Mouse (Mus musculus): ENCODE measurements at regions not wholly inside any gene's neighbourhood (a gene's known extent, or its start where the extent isn't known, plus 50 kb on each side); places are given as distances from the start of the nearest gene placed in this dataset.

DNA sequence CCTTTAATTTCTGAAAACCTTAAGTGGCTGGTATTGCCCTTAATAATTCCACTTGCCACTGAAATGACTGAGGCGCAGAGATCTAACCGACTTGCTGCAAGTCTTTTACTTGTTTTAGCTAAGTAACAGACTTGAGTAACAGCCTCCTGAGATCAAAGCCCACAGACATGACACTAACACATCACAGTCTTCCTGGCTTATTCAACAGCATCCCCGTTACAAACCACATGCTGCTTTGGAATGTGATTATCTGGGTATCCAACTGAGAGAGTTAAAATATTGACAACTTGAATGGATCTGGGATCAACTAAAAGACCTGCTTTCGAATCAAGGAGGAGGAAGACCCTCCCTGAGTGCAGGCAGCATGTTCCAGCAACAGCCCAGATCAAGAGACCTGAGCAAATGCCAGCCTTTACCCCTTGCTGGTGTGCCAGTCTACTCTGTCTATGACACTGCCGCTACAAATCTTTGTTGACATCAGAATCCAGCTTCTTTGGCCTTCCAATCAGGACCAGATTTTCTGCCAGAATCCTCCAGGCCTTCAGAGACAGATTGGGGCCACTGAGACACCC is 258.7 kb upstream of the Fermt1 start:
- Histone ChIP-seq H3K4me3 (replicated peaks; ENCODE audit: extremely low read depth, low read depth, low read length) (no peak overlapping the region), H3K4me1 (ENCODE audit: control insufficient read depth, insufficient read depth, low read length) (no peaks in the 10 kb centered on the region)
- no peak for DNase-seq
- 41% methylated on average over 5 of the region's 5 CpGs for WGBS
- no peak for TF ChIP-seq CTCF (IDR thresholded peaks at IDR 0.05; ENCODE audit: insufficient read depth, low read length)

DNA sequence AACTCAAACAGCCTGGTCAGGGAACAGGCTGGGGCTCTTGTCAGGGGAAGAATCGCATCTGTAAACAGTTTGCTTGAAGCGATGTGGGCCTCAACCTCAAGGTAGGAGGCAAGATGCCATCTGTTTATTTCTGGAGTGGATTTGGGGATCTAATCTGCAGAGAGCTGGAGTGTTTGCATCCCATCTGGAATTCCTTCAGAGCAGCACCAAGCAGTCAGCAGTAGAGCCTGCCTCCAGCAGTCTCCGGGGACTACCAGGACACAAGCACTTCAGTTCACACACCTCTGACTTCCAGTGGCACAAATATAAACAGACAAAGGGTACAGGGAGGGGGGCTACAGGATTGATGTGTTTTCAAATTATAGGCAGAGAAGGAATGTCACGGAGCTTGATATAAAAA is 262.8 kb upstream of the Fermt1 start:
- DNase-seq: no peak
- Histone ChIP-seq H3K4me1 (ENCODE audit: control insufficient read depth, insufficient read depth, low read length) (no peaks in the 10 kb centered on the region), H3K4me3 (replicated peaks; ENCODE audit: extremely low read depth, low read depth, low read length) (no peak overlapping the region)
- 30% methylated on average over 4 of the region's 4 CpGs for WGBS
- TF ChIP-seq CTCF (IDR thresholded peaks at IDR 0.05; ENCODE audit: insufficient read depth, low read length) (no peak), POLR2A (IDR thresholded peaks at IDR 0.05; ENCODE audit: borderline replicate concordance, extremely low read depth, low read depth, low read length) (no peak)

DNA sequence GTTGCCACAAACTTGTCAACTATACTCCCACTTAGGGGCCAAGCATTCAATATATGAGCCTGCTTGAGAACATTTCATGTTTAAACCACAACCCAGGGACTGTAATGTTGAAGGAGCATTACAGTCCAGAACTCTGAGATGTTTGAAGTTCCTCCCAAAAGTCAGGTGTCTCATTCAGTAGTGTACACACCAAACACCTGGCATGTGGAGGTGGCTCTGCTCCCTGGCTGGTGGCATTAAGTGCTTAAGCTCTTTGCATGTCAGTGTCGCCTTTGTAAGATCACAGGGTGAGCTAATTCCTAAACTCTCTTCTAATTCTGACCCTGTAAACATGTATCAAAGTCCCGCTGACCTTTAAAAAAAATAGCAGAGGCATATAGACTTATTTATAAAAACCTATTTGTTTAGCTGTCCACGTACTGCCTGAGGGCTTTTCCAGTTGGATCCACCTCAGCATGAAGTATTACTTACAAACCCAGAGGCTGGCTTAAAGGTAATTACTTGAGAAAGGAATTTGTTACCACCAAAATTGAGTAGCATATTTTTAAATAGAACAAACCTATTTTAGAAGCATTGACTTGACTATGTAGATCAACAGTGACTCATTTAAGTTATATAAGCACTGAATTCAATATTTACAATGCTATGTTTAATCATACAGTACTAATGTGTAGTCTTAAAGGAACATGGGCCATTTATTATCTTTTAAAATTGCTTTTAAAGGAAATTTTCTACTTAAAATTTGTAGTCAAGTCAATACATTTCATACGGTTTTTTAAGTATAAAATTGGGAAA is 276.3 kb upstream of the Fermt1 start:
- H3K4me1 ChIP-seq (ENCODE audit: control insufficient read depth, insufficient read depth, low read length): no peaks in the 10 kb centered on the region
- TF ChIP-seq POLR2A (IDR thresholded peaks at IDR 0.05; ENCODE audit: borderline replicate concordance, extremely low read depth, low read depth, low read length) (no peak), CTCF (IDR thresholded peaks at IDR 0.05; ENCODE audit: insufficient read depth, low read length) (no peak)
- 53% methylated on average over 4 of the region's 4 CpGs for WGBS
- no peak overlapping the region for H3K4me3 ChIP-seq (replicated peaks; ENCODE audit: extremely low read depth, low read depth, low read length)
- no peak for DNase-seq

DNA sequence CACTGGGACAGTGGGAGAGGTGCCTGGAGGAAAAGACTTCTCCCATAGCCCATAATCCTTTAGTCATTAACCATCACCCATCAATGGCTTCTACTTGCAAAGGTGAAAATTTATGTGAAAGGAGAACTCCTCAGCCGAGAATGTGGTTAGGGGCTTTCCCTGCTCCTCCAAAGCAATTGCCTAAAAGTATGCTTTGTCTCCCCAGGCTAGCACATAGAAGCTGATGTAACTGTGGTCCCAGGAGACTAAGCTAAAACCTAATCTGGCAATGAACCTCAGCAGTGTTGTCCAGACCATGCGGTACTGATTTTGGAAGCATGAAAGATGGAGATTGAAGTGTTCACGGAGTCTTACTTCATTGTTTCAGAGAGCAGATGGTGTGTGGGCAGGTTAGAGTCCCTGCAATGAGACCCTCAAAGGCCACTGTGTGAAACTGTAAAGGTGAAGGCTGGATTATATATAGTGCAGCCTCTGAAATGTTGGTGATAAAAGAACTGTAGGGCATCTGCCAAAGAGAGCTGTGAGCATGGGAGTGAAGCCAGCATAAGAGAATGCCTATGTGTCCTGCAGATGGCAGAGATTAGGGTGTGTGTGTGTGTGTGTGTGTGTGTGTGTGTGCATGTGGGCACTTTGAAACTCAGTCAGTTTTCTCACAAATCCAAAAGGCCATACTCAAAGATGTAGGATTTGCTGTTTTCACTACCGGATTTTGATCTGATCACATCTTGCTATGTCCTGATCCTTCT is 289.6 kb upstream of the Fermt1 start:
- Histone ChIP-seq H3K4me3 (replicated peaks; ENCODE audit: extremely low read depth, low read depth, low read length) (no peak overlapping the region), H3K4me1 (ENCODE audit: control insufficient read depth, insufficient read depth, low read length) (no peaks in the 10 kb centered on the region)
- DNase-seq: no peak
- 72% methylated on average over 4 of the region's 4 CpGs for WGBS
- TF ChIP-seq POLR2A (IDR thresholded peaks at IDR 0.05; ENCODE audit: borderline replicate concordance, extremely low read depth, low read depth, low read length) (no peak), CTCF (IDR thresholded peaks at IDR 0.05; ENCODE audit: insufficient read depth, low read length) (no peak)

DNA sequence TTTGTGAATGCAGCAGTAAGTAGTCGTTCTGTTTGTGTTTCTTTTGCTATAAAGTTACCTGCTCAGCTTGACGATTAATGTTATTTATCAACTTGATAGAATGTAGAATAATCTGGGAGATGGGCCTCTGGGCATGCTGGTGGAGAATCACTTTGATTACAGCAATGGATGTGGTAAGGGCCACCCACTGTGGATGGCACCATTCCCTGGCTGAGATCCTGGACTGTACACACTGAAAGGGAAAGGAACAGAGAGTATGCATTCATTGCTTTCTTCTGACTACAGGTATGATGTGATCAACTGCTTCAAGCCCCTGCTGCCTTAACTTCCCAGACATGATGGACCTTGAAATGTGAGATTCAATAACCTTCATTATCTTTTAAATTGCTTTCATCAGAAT is 299.8 kb upstream of the Bmp2 start:
- WGBS: 80% methylated on average over 2 of the region's 2 CpGs
- H3K4me1 ChIP-seq (ENCODE audit: control insufficient read depth, insufficient read depth, low read length): no peaks in the 10 kb centered on the region
- no peak for TF ChIP-seq CTCF (IDR thresholded peaks at IDR 0.05; ENCODE audit: insufficient read depth, low read length)
- TF ChIP-seq POLR2A (IDR thresholded peaks at IDR 0.05; ENCODE audit: borderline replicate concordance, extremely low read depth, low read depth, low read length): no peak
- no peak for DNase-seq
- H3K4me3 ChIP-seq (replicated peaks; ENCODE audit: extremely low read depth, low read depth, low read length): no peak overlapping the region

DNA sequence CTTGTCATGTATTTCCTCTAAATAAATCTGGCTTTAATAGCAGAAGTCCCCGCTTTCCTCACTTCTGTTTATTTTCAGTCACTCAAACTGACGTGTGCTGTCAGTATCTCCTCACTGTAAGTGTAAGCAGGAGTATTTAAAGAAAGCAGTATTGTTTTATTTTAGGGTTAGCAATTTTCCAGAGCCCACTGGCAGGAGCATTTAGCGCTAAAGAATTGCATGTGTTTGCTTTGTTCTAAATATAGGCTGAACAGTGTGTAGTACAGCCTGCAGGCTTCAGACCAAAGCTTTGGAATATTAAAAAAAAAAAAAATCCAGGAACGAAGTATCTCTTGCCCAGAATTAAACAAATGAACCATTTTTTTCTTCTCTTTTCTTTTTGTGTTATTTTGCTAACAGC is 277.5 kb upstream of the Bmp2 start:
- TF ChIP-seq CTCF (IDR thresholded peaks at IDR 0.05; ENCODE audit: insufficient read depth, low read length) (no peak), POLR2A (IDR thresholded peaks at IDR 0.05; ENCODE audit: borderline replicate concordance, extremely low read depth, low read depth, low read length) (no peak)
- WGBS: 12% methylated on average over 4 of the region's 4 CpGs
- Histone ChIP-seq H3K4me3 (replicated peaks; ENCODE audit: extremely low read depth, low read depth, low read length) (no peak overlapping the region), H3K4me1 (ENCODE audit: control insufficient read depth, insufficient read depth, low read length) (no peaks in the 10 kb centered on the region)
- DNase-seq: no peak

DNA sequence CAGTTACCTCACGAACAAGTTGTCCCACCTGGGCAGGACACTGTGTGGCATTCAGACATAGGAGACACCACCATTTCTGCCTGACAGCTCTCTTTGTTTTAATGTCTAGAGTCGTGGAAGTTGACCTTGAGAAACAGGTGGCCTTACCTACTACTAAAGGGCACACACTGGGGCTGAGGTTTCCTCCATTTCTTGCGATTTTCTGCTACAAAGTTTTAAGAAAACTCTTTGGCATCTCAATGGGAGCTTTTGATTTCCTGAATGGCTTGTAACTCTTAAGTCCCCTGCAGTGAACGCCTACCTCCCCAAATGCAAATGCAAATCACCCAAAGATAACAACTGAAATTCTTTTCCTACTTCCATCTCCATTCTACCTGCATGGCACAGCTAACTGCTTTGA is 273.4 kb upstream of the Bmp2 start:
- TF ChIP-seq POLR2A (IDR thresholded peaks at IDR 0.05; ENCODE audit: borderline replicate concordance, extremely low read depth, low read depth, low read length) (no peak), CTCF (IDR thresholded peaks at IDR 0.05; ENCODE audit: insufficient read depth, low read length) (no peak)
- Histone ChIP-seq H3K4me1 (ENCODE audit: control insufficient read depth, insufficient read depth, low read length) (no peaks in the 10 kb centered on the region; the same call in 1 of the 2 replicates), H3K4me3 (replicated peaks; ENCODE audit: extremely low read depth, low read depth, low read length) (no peak overlapping the region)
- DNase-seq: no peak
- whole genome bisulfite sequencing: 59% methylated on average over 4 of the region's 4 CpGs

DNA sequence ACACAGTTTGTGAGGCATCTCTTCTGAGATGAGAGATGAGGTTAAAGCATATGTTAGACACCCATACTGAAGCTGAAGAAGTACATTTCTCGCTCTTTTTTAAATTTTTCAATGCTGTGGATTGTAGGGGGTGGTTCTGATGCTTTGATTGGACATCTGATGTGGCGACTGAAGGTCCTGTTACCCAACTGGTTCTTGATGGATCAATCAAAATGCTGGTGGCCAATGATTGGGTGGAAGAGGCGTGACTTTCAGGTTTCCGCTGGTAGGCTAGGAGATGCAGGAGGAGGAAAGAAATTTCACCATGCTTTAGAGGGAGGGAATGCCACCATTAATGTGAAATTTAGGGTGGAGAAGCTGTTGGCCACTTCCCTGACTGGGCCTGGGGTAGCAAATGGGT is 272.7 kb upstream of the Bmp2 start:
- DNase-seq: no peak
- TF ChIP-seq CTCF (IDR thresholded peaks at IDR 0.05; ENCODE audit: insufficient read depth, low read length) (no peak), POLR2A (IDR thresholded peaks at IDR 0.05; ENCODE audit: borderline replicate concordance, extremely low read depth, low read depth, low read length) (no peak)
- Histone ChIP-seq H3K4me3 (replicated peaks; ENCODE audit: extremely low read depth, low read depth, low read length) (no peak overlapping the region), H3K4me1 (ENCODE audit: control insufficient read depth, insufficient read depth, low read length) (no peaks in the 10 kb centered on the region; the same call in 1 of the 2 replicates)
- 91% methylated on average over 4 of the region's 4 CpGs for WGBS

DNA sequence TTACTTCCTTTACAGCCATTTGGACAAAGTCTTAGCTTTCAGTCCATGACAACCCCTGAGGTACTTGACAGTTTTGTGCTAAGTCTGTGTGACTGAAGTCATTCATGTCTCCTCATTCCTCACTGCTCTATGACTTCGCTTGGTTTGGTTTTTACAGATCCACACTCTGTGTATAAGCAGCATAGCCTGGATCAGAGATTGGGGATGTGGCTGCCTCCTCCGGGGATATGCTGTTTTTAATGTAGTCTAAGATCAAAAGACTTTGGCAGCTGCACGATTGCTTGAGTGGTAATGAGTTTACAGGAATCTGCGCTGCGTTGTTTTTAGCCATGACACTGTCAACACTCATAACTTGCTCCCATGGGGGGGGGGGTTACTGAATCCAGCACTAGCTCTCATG is 269.3 kb upstream of the Bmp2 start:
- no peak overlapping the region for H3K4me3 ChIP-seq (replicated peaks; ENCODE audit: extremely low read depth, low read depth, low read length)
- DNase-seq: no peak
- WGBS: 61% methylated on average over 5 of the region's 5 CpGs
- TF ChIP-seq CTCF (IDR thresholded peaks at IDR 0.05; ENCODE audit: insufficient read depth, low read length): no peak
- no peak for TF ChIP-seq POLR2A (IDR thresholded peaks at IDR 0.05; ENCODE audit: borderline replicate concordance, extremely low read depth, low read depth, low read length)
- no peaks in the 10 kb centered on the region; the same call in 1 of the 2 replicates for H3K4me1 ChIP-seq (ENCODE audit: control insufficient read depth, insufficient read depth, low read length)
